Mouse (Mus musculus) megakaryocyte-erythroid progenitor cell, adult 5-6 weeks (primary cell): Measurements from ENCODE around the gene Mdga1. TPM values are rescaled to one million over a fixed set of nuclear protein-coding genes. Genes with fewer than 3 reads are reported as not detected.
A peak's percentile ranks its signal among the peaks of the same experiment; 100 is the strongest.

Source experiments
- ATAC-seq: replicated peaks from 2 replicates; pipeline ENCODE4 v1.8.0; 2016; ENCODE audit warnings: mild to moderate bottlenecking, inconsistent platforms; ENCODE audit not compliant: severe bottlenecking, poor library complexity, low FRiP score, low TSS enrichment
- total RNA-seq, 2 experiments: library from RNA; stranded (forward) in 1 of 2; stranded (reverse) in 1 of 2; fragments of 200-1000, 215-1000 nt in 1 of 2; fragments of >200 nt in 1 of 2; fragmentation: Nextera tagmentation in 1 of 2; gene quantifications; 2 replicates each; pipeline ENCODE4 v1.2.3; 2014 to 2017

Gene Mdga1
- total RNA-seq, 2 experiments from 2014 or later: 7.3 to 14.4 TPM

- no peak for ATAC-seq
Observed at GRCm38 (mm10) chr17:29890451-29891110, 79.3 kb downstream of the Mdga1 start.

- peak; percentile 46 for ATAC-seq
Observed at GRCm38 (mm10) chr17:29888981-29889980, 80.6 kb downstream of the Mdga1 start.

- no peak for ATAC-seq
Observed at GRCm38 (mm10) chr17:29887881-29888826, 81.7 kb downstream of the Mdga1 start.

GRCm38 (mm10) chr17:29887271-29887880 lies 82.5 kb downstream of the Mdga1 start:
- ATAC-seq: peak; percentile 34; the same call in 1 of the 2 replicates

GRCm38 (mm10) chr17:29886655-29887251 lies 83.1 kb downstream of the Mdga1 start:
- no peak for ATAC-seq

GRCm38 (mm10) chr17:29886061-29886460 lies 83.8 kb downstream of the Mdga1 start:
- ATAC-seq: no peak

DNA sequence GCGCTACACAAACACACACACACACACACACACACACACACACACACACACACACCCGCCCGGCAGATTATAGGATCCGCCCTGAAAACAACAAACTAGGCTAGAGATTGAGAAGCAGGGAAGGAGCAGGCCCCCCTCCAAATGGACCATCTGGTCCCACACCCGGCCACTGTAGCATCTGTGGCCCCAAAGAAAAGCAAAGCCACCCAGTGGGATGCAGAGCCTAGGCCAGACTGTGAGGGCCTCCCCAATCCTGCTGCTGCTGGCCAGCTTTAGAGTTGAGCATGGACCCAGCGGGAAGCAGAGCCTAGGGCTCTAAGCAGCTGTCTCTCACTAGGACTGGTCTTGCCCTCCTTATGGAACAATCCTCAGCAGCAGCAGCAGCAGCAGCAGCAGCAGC lies 85.3 kb downstream of the Mdga1 start:
- ATAC-seq: no peak

- ATAC-seq: no peak
Observed at GRCm38 (mm10) chr17:29883351-29883750, 86.5 kb downstream of the Mdga1 start.

GRCm38 (mm10) chr17:29882885-29883284 lies 87.0 kb downstream of the Mdga1 start:
- ATAC-seq: 0 out of 2 replicates have a peak, but pooled peaks have one; percentile 38

DNA sequence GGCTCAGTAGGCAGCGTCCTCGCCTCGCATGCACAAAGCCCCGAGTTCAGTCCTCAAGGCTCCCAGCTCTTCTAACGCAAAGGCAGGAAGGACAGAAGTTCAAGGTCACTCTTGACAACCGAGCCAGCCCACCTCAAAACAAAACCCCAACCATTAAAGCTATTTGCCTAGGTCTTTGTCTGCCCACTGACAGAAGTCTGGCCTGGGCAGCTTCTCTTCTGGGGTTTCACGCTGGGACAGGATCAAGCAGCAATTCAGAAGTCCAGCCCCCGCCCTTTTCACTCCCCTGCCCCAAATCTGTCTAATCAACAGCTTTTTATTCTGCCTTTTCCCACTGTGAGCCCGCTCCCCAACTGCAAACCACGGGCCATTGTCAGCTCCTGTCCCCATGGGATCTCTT lies 89.6 kb downstream of the Mdga1 start:
- ATAC-seq: no peak

DNA sequence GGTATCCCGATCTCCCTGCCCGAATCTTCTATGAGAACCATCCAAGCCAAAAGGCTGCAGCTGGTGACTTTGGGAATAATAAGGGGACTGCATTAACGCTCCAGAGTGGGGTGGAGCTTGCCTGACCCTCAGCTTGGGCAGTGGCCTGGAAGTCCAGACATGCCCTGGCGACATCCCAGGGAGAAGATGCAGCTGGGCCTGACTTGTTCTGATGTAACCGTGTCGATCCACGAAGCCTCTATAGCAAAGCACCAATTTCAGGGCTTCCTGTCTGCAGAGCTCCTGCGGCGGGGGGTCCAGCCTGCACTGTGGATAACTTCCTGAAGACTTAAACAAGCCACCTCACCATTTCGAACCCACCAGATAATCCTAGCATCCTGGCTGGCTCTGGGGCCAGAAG lies 90.9 kb downstream of the Mdga1 start:
- ATAC-seq: no peak

DNA sequence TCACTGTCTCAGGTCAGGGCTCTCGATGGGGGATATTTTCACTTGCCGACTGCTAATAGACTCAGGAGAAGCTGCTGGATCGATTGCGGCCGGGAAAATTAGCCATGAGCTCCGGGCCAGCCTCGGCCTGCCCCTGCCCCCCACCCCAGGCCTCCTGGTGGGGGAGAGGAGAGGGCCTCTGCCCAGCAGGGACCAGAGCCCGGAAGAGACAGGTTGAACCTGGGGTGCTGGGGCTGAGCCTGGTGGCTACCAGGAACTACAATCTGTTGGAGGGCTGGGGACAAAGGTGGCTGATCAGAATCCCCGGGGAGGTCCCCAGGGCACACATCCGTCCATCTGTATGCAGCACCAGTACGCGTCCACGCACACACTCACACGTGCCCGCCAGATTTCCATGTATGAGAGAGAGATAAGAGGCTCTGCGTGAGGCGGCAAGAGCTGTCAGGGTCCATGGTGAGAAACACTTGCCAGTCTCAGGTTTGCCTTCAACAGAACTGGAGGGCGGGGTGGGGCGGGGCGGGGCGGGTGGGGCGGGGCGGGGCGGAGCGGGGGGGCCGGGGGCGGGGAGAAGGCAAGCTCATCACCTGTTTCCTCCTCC lies 95.7 kb downstream of the Mdga1 start:
- ATAC-seq: peak; percentile 63

- ATAC-seq: no peak
Observed at GRCm38 (mm10) chr17:29873580-29874015, 96.3 kb downstream of the Mdga1 start.

GRCm38 (mm10) chr17:29870316-29870715 lies 99.6 kb downstream of the Mdga1 start:
- ATAC-seq: no peak

GRCm38 (mm10) chr17:29865914-29866313 lies 104.0 kb downstream of the Mdga1 start:
- ATAC-seq: no peak

GRCm38 (mm10) chr17:29864440-29864839 lies 105.4 kb downstream of the Mdga1 start:
- ATAC-seq: no peak

DNA sequence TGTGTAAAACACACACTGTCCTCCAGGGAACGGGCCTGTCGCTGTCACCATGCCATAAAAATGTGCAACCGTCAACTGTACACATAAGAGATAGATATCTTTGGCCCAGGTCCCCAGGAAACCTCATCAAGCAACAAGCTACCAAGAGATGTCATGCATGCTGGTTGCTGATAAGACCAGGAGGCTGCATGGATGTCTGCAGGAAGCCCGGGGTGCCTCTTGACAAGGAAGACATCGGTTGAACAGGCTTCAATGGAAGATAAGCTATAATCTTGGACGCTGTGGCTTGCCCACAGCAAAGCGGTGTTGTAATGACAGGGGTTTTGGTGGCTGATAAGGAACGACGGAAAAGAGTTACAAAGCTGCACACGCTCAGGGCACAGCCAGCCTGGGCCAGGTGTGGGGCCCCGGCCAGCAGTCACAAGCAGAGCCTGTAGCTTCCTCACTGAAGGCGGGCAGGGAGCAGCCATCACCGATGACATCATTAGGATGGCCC lies 110.1 kb downstream of the Mdga1 start:
- peak; percentile 91 for ATAC-seq

- ATAC-seq: no peak
Observed at GRCm38 (mm10) chr17:29858764-29859163, 111.1 kb downstream of the Mdga1 start.
